Mouse (Mus musculus): ENCODE data around the gene Gjb6. TPM values are rescaled to one million over a fixed set of nuclear protein-coding genes. Genes with fewer than 3 reads are reported as not detected.

Gene Gjb6
- polyA plus RNA-seq, 1 experiment from 2014 or later, result 8.7 TPM

- Histone ChIP-seq H3K4me3 (ENCODE audit: low read depth, low read length) (no peak overlapping the region), H3K4me1 (ENCODE audit: control insufficient read depth, insufficient read depth, low read length) (0 out of 2 replicates have a peak, but pooled peaks cover 2% of the 10 kb centered on the region), H3K27ac (ENCODE audit: low read depth, low read length) (no peak overlapping the region), H3K4me2 (ENCODE audit: low read depth) (peak overlapping the region; percentile 100; the same call in 1 of the 2 replicates), H3K36me3 (ENCODE audit: control insufficient read depth, insufficient read depth, low read length) (no peaks in the 10 kb centered on the region), H3K9ac (ENCODE audit: low read length) (no peak overlapping the region), H3K9me3 (ENCODE audit: control insufficient read depth, low read length) (no peaks in the 10 kb centered on the region), H3K27me3 (ENCODE audit: control insufficient read depth, insufficient read depth, low read length) (peaks cover 49% of the 10 kb centered on the region)
- 53% methylated on average over 6 of the region's 6 CpGs for WGBS
- ATAC-seq (ENCODE audit: insufficient read depth, low FRiP score, low TSS enrichment), result no peak
- no peak for DNase-seq (ENCODE audit: low spot score)
Measured at GRCm38 (mm10) chr14:57103121-57103520, 30.3 kb downstream of the Gjb6 start.

- no peaks in the 10 kb centered on the region for H3K36me3 ChIP-seq (ENCODE audit: control insufficient read depth, insufficient read depth, low read length)
- WGBS, result 91% methylated on average over 7 of the region's 7 CpGs
- H3K27me3 ChIP-seq (ENCODE audit: control insufficient read depth, insufficient read depth, low read length), result peaks cover 44% of the 10 kb centered on the region
- no peak overlapping the region for H3K9ac ChIP-seq (ENCODE audit: low read length)
- H3K4me1 ChIP-seq (ENCODE audit: control insufficient read depth, insufficient read depth, low read length), result 0 out of 2 replicates have a peak, but pooled peaks cover 2% of the 10 kb centered on the region
- no peak overlapping the region for H3K4me3 ChIP-seq (ENCODE audit: low read depth, low read length)
- H3K27ac ChIP-seq (ENCODE audit: low read depth, low read length), result no peak overlapping the region
- H3K9me3 ChIP-seq (ENCODE audit: control insufficient read depth, low read length), result no peaks in the 10 kb centered on the region
- ATAC-seq (ENCODE audit: insufficient read depth, low FRiP score, low TSS enrichment), result no peak
- DNase-seq (ENCODE audit: low spot score), result no peak
- H3K4me2 ChIP-seq (ENCODE audit: low read depth), result no peak overlapping the region
Measured at GRCm38 (mm10) chr14:57101623-57102022, 31.8 kb downstream of the Gjb6 start.

GRCm38 (mm10) chr14:57095855-57096254, 37.6 kb downstream of the Gjb6 start:
- H3K4me3 ChIP-seq (ENCODE audit: low read depth, low read length), result no peak overlapping the region

GRCm38 (mm10) chr14:57093029-57093428, 40.4 kb downstream of the Gjb6 start:
- no peaks in the 10 kb centered on the region for H3K36me3 ChIP-seq (ENCODE audit: control insufficient read depth, insufficient read depth, low read length)
- ATAC-seq (ENCODE audit: insufficient read depth, low FRiP score, low TSS enrichment) (no peak), DNase-seq (ENCODE audit: low spot score) (peak; percentile 35)
- H3K4me2 ChIP-seq (ENCODE audit: low read depth), result no peak overlapping the region
- H3K9ac ChIP-seq (ENCODE audit: low read length), result no peak overlapping the region
- no peak overlapping the region for H3K27ac ChIP-seq (ENCODE audit: low read depth, low read length)
- H3K4me1 ChIP-seq (ENCODE audit: control insufficient read depth, insufficient read depth, low read length), result no peaks in the 10 kb centered on the region
- H3K27me3 ChIP-seq (ENCODE audit: control insufficient read depth, insufficient read depth, low read length), result no peaks in the 10 kb centered on the region
- 12% methylated on average over 7 of the region's 8 CpGs for WGBS
- H3K4me3 ChIP-seq (ENCODE audit: low read depth, low read length), result no peak overlapping the region
- no peaks in the 10 kb centered on the region for H3K9me3 ChIP-seq (ENCODE audit: control insufficient read depth, low read length)

More at GRCm38 (mm10) chr14:57095855-57096254, 37.6 kb downstream of the Gjb6 start:
- H3K9me3 ChIP-seq (ENCODE audit: control insufficient read depth, low read length), result no peaks in the 10 kb centered on the region
- WGBS, result 73% methylated on average over 4 of the region's 4 CpGs
- no peaks in the 10 kb centered on the region for H3K4me1 ChIP-seq (ENCODE audit: control insufficient read depth, insufficient read depth, low read length)
- DNase-seq (ENCODE audit: low spot score) (no peak), ATAC-seq (ENCODE audit: insufficient read depth, low FRiP score, low TSS enrichment) (no peak)
- no peaks in the 10 kb centered on the region for H3K36me3 ChIP-seq (ENCODE audit: control insufficient read depth, insufficient read depth, low read length)
- no peaks in the 10 kb centered on the region for H3K27me3 ChIP-seq (ENCODE audit: control insufficient read depth, insufficient read depth, low read length)
- H3K27ac ChIP-seq (ENCODE audit: low read depth, low read length), result no peak overlapping the region
- H3K9ac ChIP-seq (ENCODE audit: low read length), result no peak overlapping the region
- no peak overlapping the region for H3K4me2 ChIP-seq (ENCODE audit: low read depth)

GRCm38 (mm10) chr14:57090001-57090400, 43.4 kb downstream of the Gjb6 start:
- DNase-seq (ENCODE audit: low spot score), result no peak
- Histone ChIP-seq H3K27ac (ENCODE audit: low read depth, low read length) (no peak overlapping the region), H3K9ac (ENCODE audit: low read length) (no peak overlapping the region)

GRCm38 (mm10) chr14:57089107-57089506, 44.3 kb downstream of the Gjb6 start:
- 91% methylated on average over 7 of the region's 7 CpGs for WGBS
- Histone ChIP-seq H3K4me3 (ENCODE audit: low read depth, low read length) (no peak overlapping the region), H3K4me2 (ENCODE audit: low read depth) (no peak overlapping the region), H3K36me3 (ENCODE audit: control insufficient read depth, insufficient read depth, low read length) (no peaks in the 10 kb centered on the region), H3K4me1 (ENCODE audit: control insufficient read depth, insufficient read depth, low read length) (no peaks in the 10 kb centered on the region), H3K9me3 (ENCODE audit: control insufficient read depth, low read length) (no peaks in the 10 kb centered on the region), H3K27me3 (ENCODE audit: control insufficient read depth, insufficient read depth, low read length) (no peaks in the 10 kb centered on the region), H3K27ac (ENCODE audit: low read depth, low read length) (no peak overlapping the region), H3K9ac (ENCODE audit: low read length) (no peak overlapping the region)
- no peak for ATAC-seq (ENCODE audit: insufficient read depth, low FRiP score, low TSS enrichment)
- DNase-seq (ENCODE audit: low spot score), result no peak

More at GRCm38 (mm10) chr14:57090001-57090400, 43.4 kb downstream of the Gjb6 start:
- no peaks in the 10 kb centered on the region for H3K4me1 ChIP-seq (ENCODE audit: control insufficient read depth, insufficient read depth, low read length)
- ATAC-seq (ENCODE audit: insufficient read depth, low FRiP score, low TSS enrichment), result no peak
- WGBS, result 48% methylated on average over 2 of the region's 2 CpGs
- no peaks in the 10 kb centered on the region for H3K9me3 ChIP-seq (ENCODE audit: control insufficient read depth, low read length)
- H3K36me3 ChIP-seq (ENCODE audit: control insufficient read depth, insufficient read depth, low read length), result no peaks in the 10 kb centered on the region
- H3K4me2 ChIP-seq (ENCODE audit: low read depth), result no peak overlapping the region
- no peaks in the 10 kb centered on the region for H3K27me3 ChIP-seq (ENCODE audit: control insufficient read depth, insufficient read depth, low read length)
- no peak overlapping the region for H3K4me3 ChIP-seq (ENCODE audit: low read depth, low read length)

GRCm38 (mm10) chr14:57084180-57084668, 49.2 kb downstream of the Gjb6 start:
- DNase-seq (ENCODE audit: low spot score), result no peak
- no peaks in the 10 kb centered on the region for H3K36me3 ChIP-seq (ENCODE audit: control insufficient read depth, insufficient read depth, low read length)
- no peaks in the 10 kb centered on the region for H3K9me3 ChIP-seq (ENCODE audit: control insufficient read depth, low read length)
- no peaks in the 10 kb centered on the region for H3K27me3 ChIP-seq (ENCODE audit: control insufficient read depth, insufficient read depth, low read length)
- H3K9ac ChIP-seq (ENCODE audit: low read length), result no peak overlapping the region
- no peak overlapping the region for H3K4me2 ChIP-seq (ENCODE audit: low read depth)
- no peak overlapping the region for H3K27ac ChIP-seq (ENCODE audit: low read depth, low read length)
- no peak for ATAC-seq (ENCODE audit: insufficient read depth, low FRiP score, low TSS enrichment)
- WGBS, result 53% methylated on average over 11 of the region's 11 CpGs
- H3K4me1 ChIP-seq (ENCODE audit: control insufficient read depth, insufficient read depth, low read length), result no peaks in the 10 kb centered on the region
- no peak overlapping the region for H3K4me3 ChIP-seq (ENCODE audit: low read depth, low read length)

- Histone ChIP-seq H3K27ac (ENCODE audit: low read depth, low read length) (no peak overlapping the region), H3K4me3 (ENCODE audit: low read depth, low read length) (no peak overlapping the region), H3K9ac (ENCODE audit: low read length) (no peak overlapping the region), H3K4me2 (ENCODE audit: low read depth) (no peak overlapping the region), H3K9me3 (ENCODE audit: control insufficient read depth, low read length) (no peaks in the 10 kb centered on the region), H3K4me1 (ENCODE audit: control insufficient read depth, insufficient read depth, low read length) (no peaks in the 10 kb centered on the region), H3K36me3 (ENCODE audit: control insufficient read depth, insufficient read depth, low read length) (no peaks in the 10 kb centered on the region), H3K27me3 (ENCODE audit: control insufficient read depth, insufficient read depth, low read length) (no peaks in the 10 kb centered on the region)
- ATAC-seq (ENCODE audit: insufficient read depth, low FRiP score, low TSS enrichment), result no peak
- DNase-seq (ENCODE audit: low spot score), result no peak
- WGBS, result 96% methylated on average over 1 of the region's 1 CpGs
Measured at GRCm38 (mm10) chr14:57082863-57083262, 50.5 kb downstream of the Gjb6 start.

- no peak overlapping the region for H3K4me2 ChIP-seq (ENCODE audit: low read depth)
- DNase-seq (ENCODE audit: low spot score), result no peak
- H3K4me3 ChIP-seq (ENCODE audit: low read depth, low read length), result no peak overlapping the region
- no peaks in the 10 kb centered on the region for H3K36me3 ChIP-seq (ENCODE audit: control insufficient read depth, insufficient read depth, low read length)
- no peak overlapping the region for H3K27ac ChIP-seq (ENCODE audit: low read depth, low read length)
- no peak for ATAC-seq (ENCODE audit: insufficient read depth, low FRiP score, low TSS enrichment)
- WGBS, result 89% methylated on average over 6 of the region's 6 CpGs
- H3K9me3 ChIP-seq (ENCODE audit: control insufficient read depth, low read length), result no peaks in the 10 kb centered on the region
- H3K4me1 ChIP-seq (ENCODE audit: control insufficient read depth, insufficient read depth, low read length), result no peaks in the 10 kb centered on the region
- no peak overlapping the region for H3K9ac ChIP-seq (ENCODE audit: low read length)
- H3K27me3 ChIP-seq (ENCODE audit: control insufficient read depth, insufficient read depth, low read length), result no peaks in the 10 kb centered on the region
Measured at GRCm38 (mm10) chr14:57075537-57075936, 57.9 kb downstream of the Gjb6 start.

Measured in neural tube, embryonic 11.5 days (tissue).